Mouse (Mus musculus) G1E (cell line): Measurements from ENCODE around the gene Cdc20b. TPM values are rescaled to one million over a fixed set of nuclear protein-coding genes. Genes with fewer than 3 reads are reported as not detected.

Source experiments
- ATAC-seq: 2 replicates; pipeline ENCODE4 v1.8.0; 2016; ENCODE audit warnings: mild to moderate bottlenecking; ENCODE audit not compliant: insufficient number of reproducible peaks, poor library complexity, low FRiP score, severe bottlenecking; ENCODE audit errors: extremely low read depth
- DNase-seq: peaks from one replicate; pipeline ENCODE4 v3.0.0; 2012; ENCODE audit warnings: low spot score
- H3K27me3 ChIP-seq: 2 replicates; pipeline ENCODE4 v1.6.1; 2012; ENCODE audit warnings: mild to moderate bottlenecking, low read length, inconsistent platforms; ENCODE audit not compliant: insufficient read depth
- H3K36me3 ChIP-seq: replicated peaks from 2 replicates; pipeline ENCODE3; 2012; ENCODE audit warnings: mild to moderate bottlenecking, inconsistent platforms
- H3K4me1 ChIP-seq: 2 replicates; pipeline ENCODE4 v1.6.1; 2012; ENCODE audit warnings: low read depth, low read length, inconsistent platforms, mixed read lengths; ENCODE audit not compliant: insufficient read depth
- H3K4me3 ChIP-seq: 2 replicates; pipeline ENCODE4 v1.5.1; 2012; ENCODE audit warnings: low read depth, mild to moderate bottlenecking, inconsistent platforms, low read length, moderate library complexity, mixed read lengths
- H3K9me3 ChIP-seq: replicated peaks from 2 replicates; pipeline ENCODE4 v1.6.1; 2012; ENCODE audit warnings: inconsistent platforms
- CTCF ChIP-seq: IDR thresholded peaks from 2 replicates; pipeline ENCODE4 v1.5.1; 2012; ENCODE audit warnings: low read depth, low read length, inconsistent platforms, mixed read lengths
- GATA1 ChIP-seq: IDR thresholded peaks from 2 replicates; pipeline ENCODE4 v1.6.1; 2012; ENCODE audit warnings: borderline replicate concordance, low read length, inconsistent platforms, mixed read lengths
- GATA2 ChIP-seq: IDR thresholded peaks from 2 replicates; pipeline ENCODE4 v1.6.1; 2012; ENCODE audit warnings: low read depth, low read length, inconsistent platforms, borderline replicate concordance
- POLR2AphosphoS5 ChIP-seq: IDR thresholded peaks from 2 replicates; pipeline ENCODE4 v1.6.1; 2012; ENCODE audit warnings: low read depth, low read length, inconsistent platforms; ENCODE audit not compliant: insufficient replicate concordance
- TAL1 ChIP-seq: conservative IDR thresholded peaks from 2 replicates; pipeline ENCODE4 v1.6.1; 2012; ENCODE audit warnings: low read depth, low read length, inconsistent platforms, mixed read lengths
- polyA plus RNA-seq: library from polyadenylated mRNA; stranded (reverse); fragments of >175 nt; gene quantifications from 2 replicates; pipeline ENCODE4 v1.2.3, GENCODE M21; 2012
- total RNA-seq, 2 experiments: library from RNA; stranded (forward) in 1 of 2; stranded (reverse) in 1 of 2; fragments of 200-1000 nt in 1 of 2; fragments of >200 nt in 1 of 2; fragmentation: Nextera tagmentation in 1 of 2; gene quantifications; 2 replicates each; pipeline ENCODE4 v1.2.3; 2014 to 2017

Gene Cdc20b
- total and polyA plus RNA-seq, 3 experiments: not detected

GRCm38 (mm10) chr13:113101804-113102203 is 66.9 kb downstream of the Cdc20b start:
- Histone ChIP-seq H3K36me3 (no peaks in the 10 kb centered on the region), H3K4me3 (no peak overlapping the region), H3K9me3 (no peaks in the 10 kb centered on the region), H3K27me3 (peaks cover 6% of the 10 kb centered on the region; the same call in 1 of the 2 replicates), H3K4me1 (no peaks in the 10 kb centered on the region)
- no peak for TF ChIP-seq POLR2AphosphoS5
- TF ChIP-seq GATA2: no peak
- no peak for TF ChIP-seq TAL1
- TF ChIP-seq CTCF: no peak
- DNase-seq (no peak), ATAC-seq (no peak)

- Histone ChIP-seq H3K4me1 (no peaks in the 10 kb centered on the region), H3K27me3 (no peaks in the 10 kb centered on the region), H3K9me3 (no peaks in the 10 kb centered on the region), H3K4me3 (no peak overlapping the region), H3K36me3 (no peaks in the 10 kb centered on the region)
- no peak for ATAC-seq
- DNase-seq: no peak
- TF ChIP-seq GATA2 (no peak), TAL1 (no peak), GATA1 (no peak), POLR2AphosphoS5 (no peak), CTCF (no peak)
Observed at GRCm38 (mm10) chr13:113104759-113105158, 69.8 kb downstream of the Cdc20b start.

- no peak for ATAC-seq
Observed at GRCm38 (mm10) chr13:113118977-113119376, 84.1 kb downstream of the Cdc20b start.

GRCm38 (mm10) chr13:113120324-113121237 is 85.7 kb downstream of the Cdc20b start:
- no peaks in the 10 kb centered on the region for H3K9me3 ChIP-seq
- no peaks in the 10 kb centered on the region for H3K36me3 ChIP-seq
- no peak overlapping the region for H3K4me3 ChIP-seq
- TF ChIP-seq GATA1 (no peak), GATA2 (no peak), TAL1 (no peak), POLR2AphosphoS5 (no peak), CTCF (no peak)
- ATAC-seq (no peak), DNase-seq (no peak)
- no peaks in the 10 kb centered on the region for H3K4me1 ChIP-seq
- peaks cover 9% of the 10 kb centered on the region; the same call in 1 of the 2 replicates for H3K27me3 ChIP-seq

More at GRCm38 (mm10) chr13:113118977-113119376, 84.1 kb downstream of the Cdc20b start:
- no peak for DNase-seq
- Histone ChIP-seq H3K4me1 (no peaks in the 10 kb centered on the region), H3K27me3 (peaks cover 6% of the 10 kb centered on the region; the same call in 1 of the 2 replicates), H3K4me3 (no peak overlapping the region), H3K9me3 (no peaks in the 10 kb centered on the region), H3K36me3 (no peaks in the 10 kb centered on the region)
- no peak for TF ChIP-seq CTCF

- Histone ChIP-seq H3K4me1 (no peaks in the 10 kb centered on the region), H3K27me3 (peaks cover 9% of the 10 kb centered on the region; the same call in 1 of the 2 replicates), H3K9me3 (no peaks in the 10 kb centered on the region), H3K4me3 (no peak overlapping the region), H3K36me3 (no peaks in the 10 kb centered on the region)
- DNase-seq (no peak), ATAC-seq (no peak)
- no peak for TF ChIP-seq GATA1
- TF ChIP-seq CTCF: no peak
- TF ChIP-seq POLR2AphosphoS5: no peak
- TF ChIP-seq GATA2: no peak
- TF ChIP-seq TAL1: no peak
Observed at GRCm38 (mm10) chr13:113121326-113121725, 86.4 kb downstream of the Cdc20b start.

- TF ChIP-seq POLR2AphosphoS5: no peak
- no peak for TF ChIP-seq GATA2
- TF ChIP-seq TAL1: no peak
- no peak for TF ChIP-seq CTCF
- no peak for TF ChIP-seq GATA1
- Histone ChIP-seq H3K4me1 (no peaks in the 10 kb centered on the region), H3K9me3 (no peaks in the 10 kb centered on the region), H3K36me3 (no peaks in the 10 kb centered on the region), H3K4me3 (no peak overlapping the region), H3K27me3 (peaks cover 6% of the 10 kb centered on the region)
- DNase-seq (no peak), ATAC-seq (no peak)
Observed at GRCm38 (mm10) chr13:113129974-113130373, 95.1 kb downstream of the Cdc20b start.
